In the genomic region with DNA sequence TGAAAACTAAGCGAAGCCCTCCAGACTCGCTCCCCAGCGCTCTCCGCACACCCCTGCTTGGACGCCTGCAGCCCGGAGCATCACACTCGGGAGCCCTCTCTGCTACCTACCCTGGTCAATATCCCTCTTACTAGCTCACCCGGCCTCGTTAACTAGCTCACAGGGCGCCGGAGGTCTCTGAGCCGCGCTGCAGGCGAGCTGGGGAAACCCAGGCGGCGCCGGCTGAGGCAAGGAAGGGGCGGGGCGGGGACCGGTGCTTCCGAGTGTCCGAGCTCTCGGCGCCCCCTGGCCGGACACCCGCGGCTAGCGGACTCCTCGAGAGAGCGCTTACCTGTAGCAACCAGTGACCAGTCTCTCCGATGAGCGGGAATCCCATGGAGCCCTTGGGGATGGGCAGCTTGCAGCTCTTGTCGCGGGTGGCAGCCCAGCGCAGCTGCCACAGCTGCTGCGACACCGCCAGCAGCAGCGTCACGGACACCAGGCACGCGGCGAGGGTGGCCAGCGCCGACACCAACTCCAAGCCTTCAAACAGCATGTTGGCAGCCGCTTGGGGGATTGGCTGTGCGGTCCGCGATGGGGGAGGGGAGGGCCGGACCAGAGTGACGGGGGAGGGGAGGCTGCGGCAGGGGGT, we compare ENCODE assay signal across 8 mouse cellular contexts. TPM values are rescaled to one million over a fixed set of nuclear protein-coding genes. Genes with fewer than 3 reads are reported as not detected.
DNase-seq lines count a peak whose midpoint lies in the region; ATAC-seq and TF ChIP-seq lines count a peak whose summit lies in the region.

No protein-coding gene starts in this region.

- under 1% methylated on average over 51 of the region's 51 CpGs for WGBS in intestine, embryonic 15.5 days
- under 1% methylated on average over 51 of the region's 51 CpGs for WGBS in liver, embryonic 16.5 days (ENCODE audit: insufficient replicate concordance)
- under 1% methylated on average over 50 of the region's 51 CpGs for WGBS in neural tube, embryonic 14.5 days

- ATAC-seq in granulocyte monocyte progenitor cell, adult 5-6 weeks (replicated peaks; ENCODE audit: poor library complexity, severe bottlenecking): peak; percentile 13; the same call in 1 of the 2 replicates
- no peak for ATAC-seq in intestine, embryonic 15.5 days
- no peak for ATAC-seq in liver, embryonic 16.5 days (ENCODE audit: low read depth)
- ATAC-seq in neural tube, embryonic 14.5 days (ENCODE audit: low read depth): no peak

- peaks cover 94% of the 10 kb centered on the region for H3K27me3 ChIP-seq in E14TG2a.4 (ENCODE audit: insufficient read depth, low read length)
- peaks cover 63% of the 10 kb centered on the region for H3K27me3 ChIP-seq in intestine, embryonic 15.5 days (replicated peaks)
- peaks cover 79% of the 10 kb centered on the region for H3K27me3 ChIP-seq in liver, embryonic 16.5 days (ENCODE audit: control insufficient read depth, insufficient read depth, low read depth, low read length)
- H3K27me3 ChIP-seq in neural tube, embryonic 14.5 days (ENCODE audit: control insufficient read depth, insufficient read depth, low read length): peaks cover 65% of the 10 kb centered on the region

- no peaks in the 10 kb centered on the region for H3K9me3 ChIP-seq in E14TG2a.4 (ENCODE audit: low read length)
- no peaks in the 10 kb centered on the region for H3K9me3 ChIP-seq in intestine, embryonic 15.5 days
- H3K9me3 ChIP-seq in liver, embryonic 16.5 days (replicated peaks; ENCODE audit: control insufficient read depth, low read length): no peaks in the 10 kb centered on the region
- no peaks in the 10 kb centered on the region for H3K9me3 ChIP-seq in neural tube, embryonic 14.5 days (ENCODE audit: control insufficient read depth, low read length)

- H3K4me2 ChIP-seq in intestine, embryonic 15.5 days (replicated peaks): peak overlapping the region; percentile 96
- peak overlapping the region; percentile 63 for H3K4me2 ChIP-seq in liver, embryonic 16.5 days (ENCODE audit: low read depth, low read length)
- H3K4me2 ChIP-seq in neural tube, embryonic 14.5 days (ENCODE audit: low read depth, low read length): peak overlapping the region; percentile 81

- H3K27ac ChIP-seq in intestine, embryonic 15.5 days: 0 out of 2 replicates have a peak overlapping the region, but pooled peaks have one; percentile 27
- no peak overlapping the region for H3K27ac ChIP-seq in liver, embryonic 16.5 days (ENCODE audit: low read length)
- H3K27ac ChIP-seq in neural tube, embryonic 14.5 days (ENCODE audit: low read depth, low read length): no peak overlapping the region

- peak; percentile 75 to 82 for DNase-seq in adrenal gland, postnatal 36 days
- no peak for DNase-seq in thymus, postnatal 25 days
- DNase-seq in spleen, adult 12 weeks (ENCODE audit: low spot score): no peak

- no peaks in the 10 kb centered on the region for H3K36me3 ChIP-seq in E14TG2a.4 (ENCODE audit: insufficient read depth, low read length)
- no peaks in the 10 kb centered on the region for H3K36me3 ChIP-seq in intestine, embryonic 15.5 days
- H3K36me3 ChIP-seq in liver, embryonic 16.5 days (ENCODE audit: control insufficient read depth, insufficient read depth): no peaks in the 10 kb centered on the region
- no peaks in the 10 kb centered on the region for H3K36me3 ChIP-seq in neural tube, embryonic 14.5 days (ENCODE audit: control insufficient read depth, insufficient read depth, low read length)

- peak overlapping the region; percentile 68 for H3K4me3 ChIP-seq in E14TG2a.4 (replicated peaks; ENCODE audit: low read length)
- H3K4me3 ChIP-seq in intestine, embryonic 15.5 days (replicated peaks): peak overlapping the region; percentile 49
- peak overlapping the region; percentile 46 for H3K4me3 ChIP-seq in liver, embryonic 16.5 days (ENCODE audit: low read depth, low read length)
- H3K4me3 ChIP-seq in neural tube, embryonic 14.5 days (ENCODE audit: low read depth, low read length): peak overlapping the region; percentile 37

- peak overlapping the region; percentile 48 for H3K9ac ChIP-seq in intestine, embryonic 15.5 days
- no peak overlapping the region for H3K9ac ChIP-seq in liver, embryonic 16.5 days (ENCODE audit: low read depth, low read length)
- 0 out of 2 replicates have a peak overlapping the region, but pooled peaks have one; percentile 21 for H3K9ac ChIP-seq in neural tube, embryonic 14.5 days (replicated peaks; ENCODE audit: low read depth, low read length)

- no peak for TF ChIP-seq CTCF in E14TG2a.4 (conservative IDR thresholded peaks at IDR 0.05; ENCODE audit: low read length)

- peaks cover 63% of the 10 kb centered on the region for H3K4me1 ChIP-seq in E14TG2a.4 (replicated peaks; ENCODE audit: low read depth, low read length)
- peaks cover 71% of the 10 kb centered on the region for H3K4me1 ChIP-seq in intestine, embryonic 15.5 days (replicated peaks)
- H3K4me1 ChIP-seq in liver, embryonic 16.5 days (ENCODE audit: control insufficient read depth, low read depth, low read length): peaks cover 9% of the 10 kb centered on the region
- peaks cover 42% of the 10 kb centered on the region for H3K4me1 ChIP-seq in neural tube, embryonic 14.5 days (ENCODE audit: control insufficient read depth, insufficient read depth, low read length)

RNA-seq across cellular contexts. Expression of a gene that starts 6.1 kb away (rescaled TPM):
- 10 to 100 TPM in 1 of 2 experiments, 1 to 10 TPM in 1; 7.1 to 14.1 TPM for total RNA-seq in adrenal gland, postnatal 36 days (2021)
- not detected in 2 replicates for total RNA-seq in granulocyte monocyte progenitor cell, adult 5-6 weeks (2014; fragmentation: Nextera tagmentation)
- not detected in 2 replicates for total RNA-seq in granulocyte monocyte progenitor cell, adult 5-6 weeks (2017)
- 2.0 and 2.6 TPM in 2 replicates for polyA plus RNA-seq in intestine, embryonic 15.5 days (2015; fragmentation: Nextera tagmentation; extraction: Ambion mirVana)
- 0.07 and 0.17 TPM in 2 replicates for polyA plus RNA-seq in liver, embryonic 16.5 days (2015; fragmentation: Nextera tagmentation; extraction: Ambion mirVana)
- 8.2 and 11.8 TPM in 2 replicates for polyA plus RNA-seq in neural tube, embryonic 14.5 days (2014; fragmentation: Nextera tagmentation; extraction: Ambion mirVana)

Comparison
In these comparisons a context has a peak if more than half of its experiments do, and no peak if none do; other contexts are left out.
1. DNase-seq: peak in adrenal gland, postnatal 36 days (2 of 2); none in thymus, postnatal 25 days (single experiment) and spleen, adult 12 weeks (single experiment).
2. Peak in every context shown above with its lines, with median percentiles within 50 percentile points of each other: H3K4me3 ChIP-seq and H3K4me2 ChIP-seq.